Mouse (Mus musculus): ENCODE results near the gene Apaf1. TPM values are rescaled to one million over a fixed set of nuclear protein-coding genes. Genes with fewer than 3 reads are reported as not detected.

Apaf1 gene
- polyA plus RNA-seq, 1 experiment from 2014 or later, result 34.8 TPM

- Histone ChIP-seq H3K9ac (replicated peaks) (no peak overlapping the region), H3K4me1 (replicated peaks) (peaks cover 3% of the 10 kb centered on the region; the same call in 1 of the 2 replicates), H3K9me3 (no peaks in the 10 kb centered on the region), H3K36me3 (no peaks in the 10 kb centered on the region), H3K4me3 (replicated peaks) (no peak overlapping the region), H3K27ac (no peak overlapping the region), H3K4me2 (no peak overlapping the region), H3K27me3 (peaks cover 4% of the 10 kb centered on the region; the same call in 1 of the 2 replicates)
- no peak for ATAC-seq (ENCODE audit: insufficient number of reproducible peaks, insufficient read depth, low FRiP score, low TSS enrichment, low read depth)
- 85% methylated on average over 6 of the region's 6 CpGs for WGBS
Measured at GRCm38 (mm10) chr10:90947043-90947442, 135.5 kb downstream of the Apaf1 start.

GRCm38 (mm10) chr10:90942001-90942700 is 140.4 kb downstream of the Apaf1 start:
- WGBS, result 85% methylated on average over 14 of the region's 14 CpGs
- Histone ChIP-seq H3K27me3 (no peaks in the 10 kb centered on the region; the same call in 1 of the 2 replicates), H3K9me3 (no peaks in the 10 kb centered on the region), H3K4me2 (no peak overlapping the region), H3K4me3 (replicated peaks) (no peak overlapping the region), H3K27ac (no peak overlapping the region), H3K9ac (replicated peaks) (no peak overlapping the region), H3K36me3 (no peaks in the 10 kb centered on the region), H3K4me1 (replicated peaks) (no peaks in the 10 kb centered on the region)
- no peak for ATAC-seq (ENCODE audit: insufficient number of reproducible peaks, insufficient read depth, low FRiP score, low TSS enrichment, low read depth)

GRCm38 (mm10) chr10:90940521-90941520 is 141.7 kb downstream of the Apaf1 start:
- no peak for ATAC-seq (ENCODE audit: insufficient number of reproducible peaks, insufficient read depth, low FRiP score, low TSS enrichment, low read depth)
- Histone ChIP-seq H3K4me3 (replicated peaks) (no peak overlapping the region), H3K27ac (no peak overlapping the region), H3K36me3 (no peaks in the 10 kb centered on the region), H3K27me3 (no peaks in the 10 kb centered on the region; the same call in 1 of the 2 replicates), H3K9me3 (no peaks in the 10 kb centered on the region), H3K4me1 (replicated peaks) (no peaks in the 10 kb centered on the region), H3K9ac (replicated peaks) (no peak overlapping the region), H3K4me2 (no peak overlapping the region)
- 78% methylated on average over 15 of the region's 15 CpGs for WGBS

Other genes with a start within 250 kb of the Apaf1 start
- 43.4 and 44.0 TPM in 2 replicates for gene Ikbip, start 170 bp upstream of the Apaf1 start, polyA plus RNA-seq (2016; fragmentation: Nextera tagmentation; extraction: Ambion mirVana)
- 393 and 402 TPM in 2 replicates for gene Slc25a3, start 41.3 kb upstream of the Apaf1 start, polyA plus RNA-seq (2016; fragmentation: Nextera tagmentation; extraction: Ambion mirVana)
- gene Tmpo, start 98.5 kb upstream of the Apaf1 start, polyA plus RNA-seq (2016; fragmentation: Nextera tagmentation; extraction: Ambion mirVana), result 436 and 444 TPM in 2 replicates

Measured in limb, embryonic 12.5 days (tissue).